Mouse (Mus musculus): Measurements from ENCODE around the gene Myo18a. TPM values are rescaled to one million over a fixed set of nuclear protein-coding genes. Genes with fewer than 3 reads are reported as not detected.

Gene Myo18a
- total RNA-seq, 1 experiment, result 33.3 TPM

DNA sequence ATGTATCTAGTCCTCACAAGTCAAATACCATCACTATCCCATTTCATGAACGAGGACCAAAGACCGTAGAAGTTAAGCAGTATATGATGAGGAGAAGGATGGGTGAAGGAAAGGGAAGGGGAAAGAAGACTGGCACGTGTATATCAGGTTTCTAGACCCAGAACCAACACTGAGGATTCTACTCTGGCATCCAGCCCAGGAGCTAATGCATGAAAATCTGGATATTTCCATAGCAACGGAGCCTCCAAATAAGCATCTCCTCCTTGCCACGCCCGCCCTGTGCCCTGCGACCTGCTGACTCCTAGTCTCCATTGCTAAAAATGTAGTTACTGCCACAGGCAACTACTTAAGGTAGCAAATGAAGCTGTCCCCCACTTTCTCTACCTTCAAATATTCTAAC lies 38.3 kb upstream of the Myo18a start:
- Histone ChIP-seq H3K36me3 (ENCODE audit: control insufficient read depth, insufficient read depth, low read length, poor library complexity, severe bottlenecking) (0 out of 2 replicates have a peak, but pooled peaks cover 2% of the 10 kb centered on the region), H3K4me3 (ENCODE audit: insufficient read depth in 1 of 2, low read depth in 1 of 2, low read length in 2 of 2, poor library complexity in 1 of 2, severe bottlenecking in 1 of 2) (no peak overlapping the region), H3K9ac (ENCODE audit: insufficient read depth, low read depth, low read length, poor library complexity, severe bottlenecking) (no peak overlapping the region), H3K9me3 (ENCODE audit: control insufficient read depth, insufficient read depth, low read depth, low read length) (no peaks in the 10 kb centered on the region), H3K27ac (ENCODE audit: insufficient read depth, low read depth, low read length, poor library complexity, severe bottlenecking) (no peak overlapping the region), H3K4me1 (ENCODE audit: control insufficient read depth in 2 of 2, insufficient read depth in 2 of 2, low read length in 2 of 2, poor library complexity in 1 of 2) (0 out of 4 replicates have a peak, but pooled peaks cover 0 to 2% of the 10 kb centered on the region in 2 experiments)
- in situ Hi-C loops (cut with MboI; ENCODE audit: low sequenced_read_pairs in 2 of 2, unreplicated experiment in 2 of 2), result no loop called here
- DNase-seq (ENCODE audit: low read depth, low spot score), result no peak
- no peak for TF ChIP-seq ZC3H11A (IDR thresholded peaks at IDR 0.05; ENCODE audit: borderline replicate concordance, low read depth, low read length)
- TF ChIP-seq MAFK (IDR thresholded peaks at IDR 0.05; ENCODE audit: insufficient read depth, low read depth, low read length), result no peak
- no peak for TF ChIP-seq HCFC1 (IDR thresholded peaks at IDR 0.05; ENCODE audit: borderline replicate concordance, insufficient read depth, low read length)
- no peak for TF ChIP-seq ZNF384 (IDR thresholded peaks at IDR 0.05; ENCODE audit: low read depth, low read length)

DNA sequence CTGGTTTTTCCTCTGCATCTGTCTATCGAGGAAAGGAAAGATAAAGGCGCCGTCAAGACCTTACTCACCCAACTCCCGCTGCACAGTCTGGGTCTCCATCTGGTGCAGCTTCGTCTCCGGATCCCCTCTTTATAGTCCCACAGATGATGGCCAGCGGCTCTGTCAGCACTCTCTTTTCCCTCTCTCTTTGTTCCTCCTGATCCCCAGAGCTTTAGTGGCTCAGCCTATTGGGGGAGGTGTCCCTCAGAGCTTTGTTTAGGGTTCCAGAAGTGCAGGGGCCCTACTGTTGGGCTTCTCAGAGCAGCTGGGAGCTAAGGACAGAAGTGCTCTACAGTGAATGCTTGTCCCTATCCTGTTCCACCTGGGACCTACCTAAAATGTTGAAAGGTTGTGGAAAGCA lies 37.9 kb upstream of the Myo18a start, which contains the start of gene Cryba1:
Gene Cryba1 (minus strand): TSS at position 101 of the 400 bp plus-strand sequence.
- no peaks in the 10 kb centered on the region for H3K9me3 ChIP-seq (ENCODE audit: control insufficient read depth, insufficient read depth, low read depth, low read length)
- 0 out of 2 replicates have a peak, but pooled peaks cover 2% of the 10 kb centered on the region for H3K36me3 ChIP-seq (ENCODE audit: control insufficient read depth, insufficient read depth, low read length, poor library complexity, severe bottlenecking)
- H3K9ac ChIP-seq (ENCODE audit: insufficient read depth, low read depth, low read length, poor library complexity, severe bottlenecking), result no peak within 1 kb of the TSS
- TF ChIP-seq ZNF384 (IDR thresholded peaks at IDR 0.05; ENCODE audit: low read depth, low read length) (no peak), MAFK (IDR thresholded peaks at IDR 0.05; ENCODE audit: insufficient read depth, low read depth, low read length) (no peak), ZC3H11A (IDR thresholded peaks at IDR 0.05; ENCODE audit: borderline replicate concordance, low read depth, low read length) (no peak), CHD2 (IDR thresholded peaks at IDR 0.05; ENCODE audit: low read depth, low read length) (no peak), HCFC1 (IDR thresholded peaks at IDR 0.05; ENCODE audit: borderline replicate concordance, insufficient read depth, low read length) (no peak)
- in situ Hi-C loops (cut with MboI; ENCODE audit: low sequenced_read_pairs in 2 of 2, unreplicated experiment in 2 of 2), result no loop called here
- H3K27ac ChIP-seq (ENCODE audit: insufficient read depth, low read depth, low read length, poor library complexity, severe bottlenecking), result no peak within 1 kb of the TSS
- H3K4me1 ChIP-seq (ENCODE audit: control insufficient read depth in 2 of 2, insufficient read depth in 2 of 2, low read length in 2 of 2, poor library complexity in 1 of 2), result 0 out of 4 replicates have a peak, but pooled peaks cover 0 to 2% of the 10 kb centered on the region in 2 experiments
- H3K4me3 ChIP-seq (ENCODE audit: insufficient read depth in 1 of 2, low read depth in 1 of 2, low read length in 2 of 2, poor library complexity in 1 of 2, severe bottlenecking in 1 of 2), result no peak within 1 kb of the TSS
- no peak for DNase-seq (ENCODE audit: low read depth, low spot score)

DNA sequence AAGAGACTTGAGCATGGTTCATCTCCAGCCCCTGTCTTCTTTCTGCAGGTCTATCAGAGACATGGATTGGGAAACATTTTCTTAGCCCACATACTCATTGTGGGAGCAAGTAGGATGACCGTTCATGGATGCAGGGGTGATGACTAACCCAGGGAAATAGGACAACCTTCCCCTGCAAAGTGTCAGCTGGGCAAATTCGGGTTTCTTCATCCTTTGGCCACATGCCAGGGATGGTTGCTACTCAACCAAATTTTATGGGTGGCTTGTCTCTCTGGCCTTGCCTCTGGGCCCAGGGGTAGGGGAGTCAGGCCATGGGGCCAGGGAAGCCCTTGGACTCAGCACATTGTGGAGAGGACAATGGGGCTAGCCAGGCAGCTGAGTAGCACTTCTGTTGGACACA lies 34.5 kb upstream of the Myo18a start:
- no peaks in the 10 kb centered on the region for H3K36me3 ChIP-seq (ENCODE audit: control insufficient read depth, insufficient read depth, low read length, poor library complexity, severe bottlenecking)
- H3K4me3 ChIP-seq (ENCODE audit: insufficient read depth in 1 of 2, low read depth in 1 of 2, low read length in 2 of 2, poor library complexity in 1 of 2, severe bottlenecking in 1 of 2), result no peak overlapping the region
- no peak overlapping the region for H3K9ac ChIP-seq (ENCODE audit: insufficient read depth, low read depth, low read length, poor library complexity, severe bottlenecking)
- in situ Hi-C loops (cut with MboI; ENCODE audit: low sequenced_read_pairs in 2 of 2, unreplicated experiment in 2 of 2), result no loop called here
- H3K4me1 ChIP-seq (ENCODE audit: control insufficient read depth in 2 of 2, insufficient read depth in 2 of 2, low read length in 2 of 2, poor library complexity in 1 of 2), result 0 out of 4 replicates have a peak, but pooled peaks cover 0 to 2% of the 10 kb centered on the region in 2 experiments
- H3K27ac ChIP-seq (ENCODE audit: insufficient read depth, low read depth, low read length, poor library complexity, severe bottlenecking), result no peak overlapping the region
- H3K9me3 ChIP-seq (ENCODE audit: control insufficient read depth, insufficient read depth, low read depth, low read length), result no peaks in the 10 kb centered on the region
- no peak for DNase-seq (ENCODE audit: low read depth, low spot score)
- no peak for TF ChIP-seq HCFC1 (IDR thresholded peaks at IDR 0.05; ENCODE audit: borderline replicate concordance, insufficient read depth, low read length)
- TF ChIP-seq CHD2 (IDR thresholded peaks at IDR 0.05; ENCODE audit: low read depth, low read length), result no peak
- TF ChIP-seq ZNF384 (IDR thresholded peaks at IDR 0.05; ENCODE audit: low read depth, low read length), result no peak
- TF ChIP-seq ZC3H11A (IDR thresholded peaks at IDR 0.05; ENCODE audit: borderline replicate concordance, low read depth, low read length), result no peak
- TF ChIP-seq MAFK (IDR thresholded peaks at IDR 0.05; ENCODE audit: insufficient read depth, low read depth, low read length), result no peak

DNA sequence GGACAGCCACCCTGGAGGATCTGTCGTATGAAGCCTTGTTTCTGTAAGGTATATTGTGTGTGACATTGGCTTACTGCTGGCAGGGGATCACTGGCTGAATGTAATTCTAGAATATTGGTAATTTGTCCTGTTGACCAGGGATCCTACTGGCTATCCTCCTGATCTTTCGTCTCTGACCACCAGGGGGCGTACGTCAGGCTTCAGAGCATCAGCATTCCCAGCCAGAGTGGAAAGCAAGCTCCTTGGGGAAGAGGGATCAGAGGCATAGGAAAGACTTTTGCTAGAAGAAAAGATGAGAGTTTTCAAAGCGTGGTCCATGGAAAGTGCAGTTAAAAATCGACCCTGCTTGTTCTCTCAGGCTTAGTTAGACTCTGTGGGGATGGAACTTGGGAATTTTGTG lies 25.8 kb upstream of the Myo18a start:
- H3K4me3 ChIP-seq (ENCODE audit: insufficient read depth in 1 of 2, low read depth in 1 of 2, low read length in 2 of 2, poor library complexity in 1 of 2, severe bottlenecking in 1 of 2), result no peak overlapping the region
- no peak overlapping the region for H3K9ac ChIP-seq (ENCODE audit: insufficient read depth, low read depth, low read length, poor library complexity, severe bottlenecking)
- H3K9me3 ChIP-seq (ENCODE audit: control insufficient read depth, insufficient read depth, low read depth, low read length), result no peaks in the 10 kb centered on the region
- no peaks in the 10 kb centered on the region for H3K36me3 ChIP-seq (ENCODE audit: control insufficient read depth, insufficient read depth, low read length, poor library complexity, severe bottlenecking)
- TF ChIP-seq ZNF384 (IDR thresholded peaks at IDR 0.05; ENCODE audit: low read depth, low read length) (no peak), MAFK (IDR thresholded peaks at IDR 0.05; ENCODE audit: insufficient read depth, low read depth, low read length) (no peak), HCFC1 (IDR thresholded peaks at IDR 0.05; ENCODE audit: borderline replicate concordance, insufficient read depth, low read length) (no peak), ZC3H11A (IDR thresholded peaks at IDR 0.05; ENCODE audit: borderline replicate concordance, low read depth, low read length) (no peak)
- in situ Hi-C loops (cut with MboI; ENCODE audit: low sequenced_read_pairs in 2 of 2, unreplicated experiment in 2 of 2), result loop anchor here in 1 of 2 experiments (10.0 kb wide), 1 partner anchor 58 kb away; no protein-coding TSS in a partner anchor
- H3K4me1 ChIP-seq (ENCODE audit: control insufficient read depth in 2 of 2, insufficient read depth in 2 of 2, low read length in 2 of 2, poor library complexity in 1 of 2), result peaks cover 7 to 9% of the 10 kb centered on the region in 2 experiments
- peak; percentile 80 for DNase-seq (ENCODE audit: low read depth, low spot score)
- no peak overlapping the region; the same call in 1 of the 2 replicates for H3K27ac ChIP-seq (ENCODE audit: insufficient read depth, low read depth, low read length, poor library complexity, severe bottlenecking)

Measured in ES-E14 (cell line).